Mouse (Mus musculus): Measurements from ENCODE around the gene Gipc2.

GRCm38 (mm10) chr3:152171862-152172261, 5.8 kb upstream of the Gipc2 start:
- TF ChIP-seq CTCF (IDR thresholded peaks at IDR 0.05; ENCODE audit: low read depth, low read length) (no peak), TAL1 (conservative IDR thresholded peaks at IDR 0.05; ENCODE audit: low read depth, low read length) (no peak), GATA2 (IDR thresholded peaks at IDR 0.05; ENCODE audit: borderline replicate concordance, low read depth, low read length) (no peak), GATA1 (IDR thresholded peaks at IDR 0.05; ENCODE audit: borderline replicate concordance, low read length) (no peak), POLR2AphosphoS5 (IDR thresholded peaks at IDR 0.05; ENCODE audit: insufficient replicate concordance, low read depth, low read length) (no peak)

All from G1E (cell line).